Mouse (Mus musculus) limb, embryonic 10.5 days (tissue): ENCODE measurements around the gene Ngb. TPM values are rescaled to one million over a fixed set of nuclear protein-coding genes. Genes with fewer than 3 reads are reported as not detected.

Experiments
- DNase-seq: peaks from one replicate; pipeline ENCODE4 v3.0.0-alpha.2; 2017; ENCODE audit warnings: low spot score
- H3K27ac ChIP-seq: fragments of 300-500 bp; sonication (generic); 2 replicates; pipeline ENCODE4 v1.5.1; 2016; ENCODE audit warnings: mild to moderate bottlenecking
- H3K27me3 ChIP-seq: fragments of 300-500 bp; sonication (generic); 2 replicates; pipeline ENCODE4 v1.6.1; 2016; ENCODE audit warnings: low read depth, mild to moderate bottlenecking; ENCODE audit not compliant: poor library complexity, severe bottlenecking
- H3K36me3 ChIP-seq: fragments of 300-500 bp; sonication (generic); 2 replicates; pipeline ENCODE4 v1.6.1; 2016; ENCODE audit warnings: mild to moderate bottlenecking, moderate library complexity
- H3K4me1 ChIP-seq: fragments of 300-500 bp; sonication (generic); 2 replicates; pipeline ENCODE4 v1.6.1; 2016
- H3K4me3 ChIP-seq: fragments of 300-500 bp; sonication (generic); 2 replicates; pipeline ENCODE4 v1.5.1; 2016; ENCODE audit warnings: mild to moderate bottlenecking, moderate library complexity
- H3K9me3 ChIP-seq: fragments of 300-500 bp; sonication (generic); replicated peaks from 2 replicates; pipeline ENCODE4 v1.6.1; 2016; ENCODE audit warnings: mild to moderate bottlenecking
- WGBS: fragments of 180-500 bp; shearing (Covaris S2); methylation state at CpG from one replicate; pipeline ENCODE4 v1.1.7; 2016; 5-methylcytosine and 5-hydroxymethylcytosine counted together
- polyA plus RNA-seq: library from polyadenylated mRNA; unstranded; fragments of >200 nt; fragmentation: Nextera tagmentation; extraction: Ambion mirVana; gene quantifications from 2 replicates; pipeline ENCODE4 v1.2.1, GENCODE M21; 2016

The Ngb gene
- polyA plus RNA-seq, 1 experiment from 2014 or later = 0.45 TPM

DNA sequence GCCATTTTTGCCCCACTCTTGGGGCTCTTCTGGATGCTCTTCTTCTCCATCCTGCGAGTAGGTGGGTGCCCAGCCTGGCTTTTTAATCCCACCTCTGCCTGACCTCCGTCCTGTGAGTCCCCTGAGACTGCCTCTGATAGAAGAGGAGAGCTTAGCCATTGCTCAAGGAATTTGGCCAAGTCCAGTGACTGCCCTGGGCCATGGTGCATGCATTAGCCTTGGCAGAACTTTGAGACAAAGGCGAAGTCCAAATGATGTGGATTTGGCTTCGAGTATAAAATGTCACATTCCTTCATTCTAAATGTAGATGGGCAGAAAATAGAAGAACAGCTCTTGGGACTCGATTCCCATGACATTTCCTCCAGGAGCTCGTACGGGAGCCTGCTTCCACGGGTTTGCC, 19.5 kb downstream of the Ngb start:
- Histone ChIP-seq H3K4me1 (no peaks in the 10 kb centered on the region), H3K27ac (no peak overlapping the region), H3K27me3 (no peaks in the 10 kb centered on the region), H3K36me3 (no peaks in the 10 kb centered on the region), H3K4me3 (no peak overlapping the region), H3K9me3 (no peaks in the 10 kb centered on the region)
- WGBS = 85% methylated on average over 8 of the region's 8 CpGs
- no peak for DNase-seq

DNA sequence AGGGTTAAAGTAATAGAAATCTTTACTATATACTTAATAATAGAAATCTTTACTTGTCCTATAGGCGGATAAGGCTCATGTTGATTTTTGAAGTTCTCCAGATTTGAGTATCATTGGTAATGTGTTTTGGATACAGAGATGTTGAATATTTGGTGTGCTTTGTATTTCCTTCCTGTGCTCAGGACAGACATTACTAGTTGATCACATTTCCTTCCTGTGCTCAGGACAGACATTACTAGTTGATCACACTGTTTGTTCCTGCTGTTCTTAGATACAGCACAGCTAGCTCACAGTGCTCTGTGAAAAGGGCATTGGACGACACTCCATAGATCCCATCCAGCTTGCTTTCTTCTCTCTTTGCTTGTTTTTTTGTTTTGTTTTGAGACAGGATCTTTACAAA, 25.7 kb downstream of the Ngb start:
- no peak for DNase-seq
- Histone ChIP-seq H3K27ac (no peak overlapping the region), H3K4me3 (no peak overlapping the region), H3K9me3 (no peaks in the 10 kb centered on the region), H3K27me3 (no peaks in the 10 kb centered on the region), H3K4me1 (no peaks in the 10 kb centered on the region), H3K36me3 (no peaks in the 10 kb centered on the region)
- 90% methylated on average over 2 of the region's 2 CpGs for WGBS

DNA sequence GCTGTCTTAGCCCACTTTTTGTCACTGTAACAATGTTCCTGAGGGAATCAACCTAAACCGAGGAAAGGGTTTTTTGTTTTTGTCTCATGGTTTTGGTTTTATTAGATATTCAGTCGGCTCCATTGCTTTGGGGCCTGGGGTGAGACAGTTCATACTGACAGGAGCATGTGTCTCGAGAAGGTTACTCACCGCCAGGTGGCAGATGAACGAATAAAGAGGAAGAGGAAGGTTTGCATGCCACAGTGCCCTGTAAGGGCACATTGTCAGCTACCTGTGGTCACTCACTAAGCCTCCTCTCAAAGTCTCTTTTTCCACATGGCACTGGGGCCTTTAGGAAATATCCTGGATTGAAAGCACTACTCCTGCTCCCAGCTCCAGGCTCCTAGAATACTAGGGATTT, 31.8 kb downstream of the Ngb start:
- no peak overlapping the region for H3K4me3 ChIP-seq
- 82% methylated on average over 5 of the region's 5 CpGs for WGBS
- H3K36me3 ChIP-seq = no peaks in the 10 kb centered on the region
- no peaks in the 10 kb centered on the region for H3K9me3 ChIP-seq
- DNase-seq = no peak
- H3K27ac ChIP-seq = no peak overlapping the region
- no peaks in the 10 kb centered on the region for H3K4me1 ChIP-seq
- H3K27me3 ChIP-seq = no peaks in the 10 kb centered on the region

DNA sequence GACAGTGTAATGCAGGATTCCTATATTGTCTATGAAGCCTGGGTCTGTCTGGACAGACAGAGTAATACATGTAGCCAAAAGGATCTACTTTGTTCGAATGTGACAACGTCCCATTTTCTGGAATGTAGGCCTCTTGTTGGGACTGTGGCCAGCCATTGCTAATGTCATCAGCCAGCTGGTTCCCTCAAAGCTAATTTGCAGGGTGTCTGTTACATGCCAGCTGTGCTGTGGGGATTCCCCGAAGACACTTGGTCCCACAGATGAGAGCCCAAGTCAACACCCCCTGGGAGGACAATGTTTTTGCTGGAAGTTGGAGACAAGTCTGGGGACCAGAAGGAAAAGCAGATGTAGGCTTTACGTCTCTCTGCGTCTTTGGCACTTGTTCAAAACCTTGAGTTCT, 35.9 kb downstream of the Ngb start:
- 94% methylated on average over 5 of the region's 5 CpGs for WGBS
- H3K4me3 ChIP-seq = no peak overlapping the region

DNA sequence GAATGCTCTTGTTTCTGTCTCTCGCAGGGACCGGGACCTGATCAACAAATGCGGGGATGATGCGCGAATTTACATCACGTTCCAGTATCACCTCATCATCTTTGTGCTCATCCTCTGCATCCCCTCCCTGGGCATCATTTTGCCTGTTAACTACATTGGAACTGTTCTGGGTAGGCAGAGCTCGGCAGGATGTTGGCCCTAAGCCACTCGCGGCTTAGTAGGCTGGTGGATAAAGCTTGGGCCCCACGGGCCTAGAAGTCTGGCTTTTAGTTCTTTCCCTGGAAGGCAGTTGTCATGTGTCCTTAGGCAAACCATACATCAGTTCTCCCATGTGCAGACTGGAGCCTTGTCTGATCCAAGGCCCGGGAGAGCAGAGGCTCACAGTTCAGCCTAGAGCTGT, 36.9 kb downstream of the Ngb start:
- no peak for DNase-seq
- no peak overlapping the region for H3K4me3 ChIP-seq
- no peaks in the 10 kb centered on the region for H3K27me3 ChIP-seq
- no peaks in the 10 kb centered on the region for H3K9me3 ChIP-seq
- WGBS = 89% methylated on average over 11 of the region's 11 CpGs
- H3K27ac ChIP-seq = no peak overlapping the region
- H3K36me3 ChIP-seq = no peaks in the 10 kb centered on the region
- no peaks in the 10 kb centered on the region for H3K4me1 ChIP-seq

More for the DNA sequence above, 35.9 kb downstream of the Ngb start:
- Histone ChIP-seq H3K36me3 (no peaks in the 10 kb centered on the region), H3K4me1 (no peaks in the 10 kb centered on the region), H3K9me3 (no peaks in the 10 kb centered on the region), H3K27ac (no peak overlapping the region), H3K27me3 (no peaks in the 10 kb centered on the region)
- DNase-seq = no peak

DNA sequence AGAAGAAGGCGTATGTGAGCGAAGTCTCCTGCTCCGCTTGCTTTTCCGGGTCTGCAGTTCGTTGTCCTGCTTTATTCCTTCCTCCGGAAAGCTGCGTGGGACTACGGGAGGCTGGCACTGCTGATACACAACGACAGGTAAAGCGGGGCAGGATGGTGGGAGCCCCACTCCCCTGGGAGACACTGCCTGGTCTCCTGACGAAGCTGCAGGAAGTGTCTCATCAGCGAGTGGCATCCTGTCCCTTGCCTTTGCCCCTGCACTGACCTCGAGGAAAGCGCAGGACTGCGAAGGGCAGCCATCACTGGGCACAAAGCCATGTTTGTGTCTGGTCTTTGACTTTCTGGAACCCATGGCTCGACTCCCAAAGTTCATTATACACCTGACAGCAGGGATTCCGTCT, 45.3 kb downstream of the Ngb start:
- DNase-seq = no peak
- no peak overlapping the region for H3K27ac ChIP-seq
- H3K36me3 ChIP-seq = no peaks in the 10 kb centered on the region
- no peaks in the 10 kb centered on the region for H3K9me3 ChIP-seq
- 75% methylated on average over 17 of the region's 17 CpGs for WGBS
- no peaks in the 10 kb centered on the region for H3K4me1 ChIP-seq
- H3K27me3 ChIP-seq = peaks cover 16% of the 10 kb centered on the region; the same call in 1 of the 2 replicates
- no peak overlapping the region for H3K4me3 ChIP-seq

DNA sequence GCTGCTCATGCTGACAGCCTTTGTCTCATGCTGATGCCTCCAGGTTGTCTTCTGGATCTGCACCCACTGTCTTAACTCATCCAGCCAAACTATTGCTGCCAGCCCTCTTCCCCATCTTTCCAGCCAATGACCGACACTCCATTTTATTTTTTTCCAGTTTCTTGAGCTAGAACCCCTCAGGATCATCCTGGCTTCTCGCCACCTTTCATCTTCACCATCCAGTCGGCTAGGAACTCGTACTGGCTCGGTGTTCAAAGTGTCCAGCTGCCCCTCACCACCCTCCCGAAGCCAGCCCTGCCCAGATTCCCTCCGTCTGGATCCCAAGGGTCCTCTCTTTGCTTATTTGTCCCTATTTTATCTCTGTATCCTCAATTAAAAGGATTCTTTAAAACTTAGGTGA, 47.5 kb downstream of the Ngb start:
- Histone ChIP-seq H3K36me3 (no peaks in the 10 kb centered on the region), H3K27me3 (peaks cover 16% of the 10 kb centered on the region; the same call in 1 of the 2 replicates), H3K27ac (no peak overlapping the region), H3K4me3 (no peak overlapping the region), H3K4me1 (no peaks in the 10 kb centered on the region), H3K9me3 (no peaks in the 10 kb centered on the region)
- no peak for DNase-seq
- WGBS = 85% methylated on average over 7 of the region's 7 CpGs

DNA sequence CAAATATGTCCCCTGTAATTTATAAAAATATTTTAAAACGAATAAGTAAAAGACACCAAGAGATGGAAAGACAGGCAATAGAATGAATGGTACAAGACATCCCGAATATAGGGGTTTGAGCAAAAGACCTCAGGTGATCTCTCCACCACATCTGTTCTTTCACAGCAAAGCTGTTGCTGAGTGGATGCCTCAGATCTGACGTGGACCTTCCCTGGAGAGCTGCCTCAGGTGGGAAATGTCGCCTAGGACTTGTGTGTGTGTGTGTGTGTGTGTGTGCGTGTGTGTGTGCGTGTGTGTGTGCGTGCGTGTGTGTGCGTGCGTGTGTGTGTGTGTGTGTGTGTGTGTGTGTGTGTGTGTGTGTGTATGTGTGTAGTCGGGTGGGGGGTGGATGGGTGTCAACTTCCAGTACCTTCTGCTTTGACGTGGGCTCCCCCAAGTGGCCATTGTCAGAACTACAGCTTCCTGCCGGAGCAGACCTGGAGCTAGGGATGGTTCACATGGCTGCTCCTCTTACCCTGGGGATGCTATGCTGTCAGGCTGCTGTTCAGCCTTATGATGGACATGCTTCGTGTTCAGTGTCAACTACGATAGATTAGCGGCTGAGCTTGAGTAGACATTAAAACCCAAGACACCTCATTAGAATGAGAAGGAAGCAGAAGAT, 49.5 kb downstream of the Ngb start:
- Histone ChIP-seq H3K36me3 (no peaks in the 10 kb centered on the region), H3K9me3 (no peaks in the 10 kb centered on the region), H3K27me3 (peaks cover 16% of the 10 kb centered on the region; the same call in 1 of the 2 replicates), H3K4me3 (no peak overlapping the region), H3K27ac (no peak overlapping the region), H3K4me1 (no peaks in the 10 kb centered on the region)
- WGBS = 31% methylated on average over 13 of the region's 16 CpGs
- DNase-seq = peak; percentile 87

DNA sequence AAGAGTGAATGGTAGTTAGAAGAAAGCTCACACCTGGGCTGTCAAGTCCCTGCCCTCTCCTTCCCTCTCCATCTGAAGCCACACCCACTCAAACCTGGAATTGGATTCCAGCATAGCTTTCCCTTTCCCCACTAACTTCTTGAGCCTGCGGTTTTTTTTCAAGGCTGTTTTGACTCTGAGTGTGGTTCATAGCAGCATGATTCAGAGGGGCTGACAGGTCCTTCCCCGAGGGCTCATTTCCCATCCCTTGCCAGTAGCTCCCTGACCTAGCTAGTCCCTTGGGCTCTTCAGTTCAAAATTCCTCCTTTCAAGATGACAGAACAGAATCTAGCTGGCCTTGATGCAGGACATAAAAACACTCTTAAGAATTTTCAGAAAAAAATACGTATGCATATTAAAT, 54.8 kb downstream of the Ngb start:
- Histone ChIP-seq H3K36me3 (no peaks in the 10 kb centered on the region), H3K27me3 (no peaks in the 10 kb centered on the region), H3K27ac (no peak overlapping the region), H3K4me1 (no peaks in the 10 kb centered on the region), H3K9me3 (no peaks in the 10 kb centered on the region), H3K4me3 (no peak overlapping the region)
- DNase-seq = no peak
- WGBS = 59% methylated on average over 3 of the region's 3 CpGs

Other genes with a start within 250 kb of the Ngb start
- 11.9 and 22.6 TPM in 2 replicates for gene Irf2bpl, start 217.7 kb downstream of the Ngb start, polyA plus RNA-seq
- gene Cipc, start 155.5 kb downstream of the Ngb start, polyA plus RNA-seq = 31.8 and 37.7 TPM in 2 replicates
- gene Zdhhc22, start 112.1 kb downstream of the Ngb start, polyA plus RNA-seq = 0.04 TPM in 2 replicates
- not detected in 2 replicates for gene Tmem63c, start 81.2 kb downstream of the Ngb start, polyA plus RNA-seq
- 25.6 and 31.3 TPM in 2 replicates for gene Gstz1, start 44.6 kb upstream of the Ngb start, polyA plus RNA-seq
- 15.7 and 18.7 TPM in 2 replicates for gene Pomt2, start 45.4 kb upstream of the Ngb start, polyA plus RNA-seq
- 0.91 and 1.6 TPM in 2 replicates for gene Samd15, start 97.2 kb upstream of the Ngb start, polyA plus RNA-seq
- 2.5 and 2.8 TPM in 2 replicates for gene Tmed8, start 97.9 kb upstream of the Ngb start, polyA plus RNA-seq
- gene Noxred1, start 136.2 kb upstream of the Ngb start, polyA plus RNA-seq = 0.59 and 0.94 TPM in 2 replicates
- 50.5 and 56.7 TPM in 2 replicates for gene Vipas39, start 163.7 kb upstream of the Ngb start, polyA plus RNA-seq
- gene Ahsa1, start 163.9 kb upstream of the Ngb start, polyA plus RNA-seq = 294 and 332 TPM in 2 replicates
- 1.0 and 1.2 TPM in 2 replicates for gene Ism2, start 197.2 kb upstream of the Ngb start, polyA plus RNA-seq